Mouse (Mus musculus) hindbrain, embryonic 15.5 days (tissue): ENCODE data around the gene Abhd17b. TPM values are rescaled to one million over a fixed set of nuclear protein-coding genes. Genes with fewer than 3 reads are reported as not detected.

ENCODE experiments used
- ATAC-seq: fragments of 200-750 bp; cut with Nextera tagmentation; 2 replicates; pipeline ENCODE4 v1.8.0; 2017; ENCODE audit warnings: low read depth, moderate number of reproducible peaks, moderate TSS enrichment; ENCODE audit not compliant: low FRiP score
- H3K27ac ChIP-seq: fragments of 300-500 bp; sonication (generic); replicated peaks from 2 replicates; pipeline ENCODE4 v1.5.1; 2015; ENCODE audit warnings: mild to moderate bottlenecking, inconsistent platforms
- H3K27me3 ChIP-seq: fragments of 300-500 bp; sonication (generic); 2 replicates; pipeline ENCODE4 v1.6.1; 2015; ENCODE audit warnings: control low read depth, inconsistent platforms
- H3K36me3 ChIP-seq: fragments of 300-500 bp; sonication (generic); 2 replicates; pipeline ENCODE4 v1.6.1; 2015; ENCODE audit warnings: control low read depth, inconsistent platforms
- H3K4me1 ChIP-seq: fragments of 300-500 bp; sonication (generic); replicated peaks from 2 replicates; pipeline ENCODE4 v1.6.1; 2015; ENCODE audit warnings: control low read depth, inconsistent platforms
- H3K4me2 ChIP-seq: fragments of 300-500 bp; sonication (generic); 2 replicates; pipeline ENCODE4 v1.6.1; 2015; ENCODE audit warnings: moderate library complexity, mild to moderate bottlenecking, inconsistent platforms
- H3K4me3 ChIP-seq: fragments of 300-500 bp; sonication (generic); 2 replicates; pipeline ENCODE4 v1.5.1; 2015; ENCODE audit warnings: mild to moderate bottlenecking, inconsistent platforms
- H3K9ac ChIP-seq: fragments of 300-500 bp; sonication (generic); 2 replicates; pipeline ENCODE4 v1.6.1; 2015; ENCODE audit warnings: inconsistent platforms
- H3K9me3 ChIP-seq: fragments of 300-500 bp; sonication (generic); 2 replicates; pipeline ENCODE4 v1.6.1; 2016; ENCODE audit warnings: control low read depth, inconsistent platforms
- WGBS: fragments of 180-500 bp; shearing (Covaris S2); methylation state at CpG from one replicate; pipeline ENCODE4 v1.1.7; 2015; 5-methylcytosine and 5-hydroxymethylcytosine counted together
- polyA plus RNA-seq: library from polyadenylated mRNA; unstranded; fragments of >200 nt; fragmentation: Nextera tagmentation; extraction: Ambion mirVana; gene quantifications from 2 replicates; pipeline ENCODE4 v1.2.1, GENCODE M21; 2015

Gene Abhd17b
- polyA plus RNA-seq, 1 experiment from 2014 or later, result 38.8 TPM

GRCm38 (mm10) chr19:21629030-21629429 is 24.0 kb upstream of the Abhd17b start:
- no peak for ATAC-seq
- Histone ChIP-seq H3K4me1 (no peaks in the 10 kb centered on the region), H3K4me2 (no peak overlapping the region), H3K27ac (no peak overlapping the region), H3K4me3 (no peak overlapping the region), H3K27me3 (no peaks in the 10 kb centered on the region), H3K36me3 (no peaks in the 10 kb centered on the region), H3K9ac (no peak overlapping the region), H3K9me3 (no peaks in the 10 kb centered on the region)
- WGBS, result 90% methylated on average over 1 of the region's 1 CpGs

- no peak overlapping the region for H3K4me3 ChIP-seq
- no peak; the same call in 1 of the 2 replicates for ATAC-seq
- no peak overlapping the region for H3K4me2 ChIP-seq
- H3K9me3 ChIP-seq, result no peaks in the 10 kb centered on the region
- H3K27me3 ChIP-seq, result no peaks in the 10 kb centered on the region
- H3K4me1 ChIP-seq, result no peaks in the 10 kb centered on the region
- H3K27ac ChIP-seq, result no peak overlapping the region
- 50% methylated on average over 1 of the region's 1 CpGs for WGBS
- H3K36me3 ChIP-seq, result no peaks in the 10 kb centered on the region
- no peak overlapping the region for H3K9ac ChIP-seq
These were observed 23.5 kb upstream of the Abhd17b start for GRCm38 (mm10) chr19:21629501-21629900.

- no peak for ATAC-seq
- Histone ChIP-seq H3K27ac (0 out of 2 replicates have a peak overlapping the region, but pooled peaks have one; percentile 20), H3K4me1 (no peaks in the 10 kb centered on the region), H3K27me3 (no peaks in the 10 kb centered on the region), H3K9me3 (no peaks in the 10 kb centered on the region), H3K4me3 (no peak overlapping the region), H3K4me2 (no peak overlapping the region), H3K9ac (no peak overlapping the region), H3K36me3 (no peaks in the 10 kb centered on the region)
- WGBS, result 70% methylated on average over 14 of the region's 14 CpGs
These were observed 22.2 kb upstream of the Abhd17b start for GRCm38 (mm10) chr19:21630656-21631331.

- 90% methylated on average over 2 of the region's 2 CpGs for WGBS
- H3K27me3 ChIP-seq, result no peaks in the 10 kb centered on the region
- H3K4me3 ChIP-seq, result no peak overlapping the region
- no peak overlapping the region for H3K27ac ChIP-seq
- H3K36me3 ChIP-seq, result no peaks in the 10 kb centered on the region
- H3K9me3 ChIP-seq, result no peaks in the 10 kb centered on the region
- ATAC-seq, result no peak
- no peaks in the 10 kb centered on the region for H3K4me1 ChIP-seq
- H3K4me2 ChIP-seq, result no peak overlapping the region
- no peak overlapping the region for H3K9ac ChIP-seq
These were observed 17.6 kb upstream of the Abhd17b start for GRCm38 (mm10) chr19:21635406-21635805.

- Histone ChIP-seq H3K9me3 (no peaks in the 10 kb centered on the region), H3K36me3 (no peaks in the 10 kb centered on the region), H3K4me2 (no peak overlapping the region), H3K4me1 (no peaks in the 10 kb centered on the region), H3K4me3 (no peak overlapping the region), H3K9ac (no peak overlapping the region), H3K27me3 (no peaks in the 10 kb centered on the region), H3K27ac (no peak overlapping the region)
- ATAC-seq, result no peak
- WGBS, result 93% methylated on average over 3 of the region's 3 CpGs
These were observed 16.1 kb upstream of the Abhd17b start for GRCm38 (mm10) chr19:21636907-21637306.

- H3K4me3 ChIP-seq, result no peak overlapping the region
- 94% methylated on average over 7 of the region's 7 CpGs for WGBS
- no peak overlapping the region for H3K9ac ChIP-seq
- H3K27ac ChIP-seq, result no peak overlapping the region
- H3K4me1 ChIP-seq, result no peaks in the 10 kb centered on the region
- ATAC-seq, result no peak
- no peaks in the 10 kb centered on the region for H3K36me3 ChIP-seq
- H3K9me3 ChIP-seq, result no peaks in the 10 kb centered on the region
- no peak overlapping the region for H3K4me2 ChIP-seq
- no peaks in the 10 kb centered on the region for H3K27me3 ChIP-seq
These were observed 15.3 kb upstream of the Abhd17b start for GRCm38 (mm10) chr19:21637672-21638071.

- Histone ChIP-seq H3K9ac (no peak overlapping the region), H3K27ac (no peak overlapping the region), H3K9me3 (no peaks in the 10 kb centered on the region), H3K27me3 (no peaks in the 10 kb centered on the region), H3K4me1 (no peaks in the 10 kb centered on the region), H3K4me2 (no peak overlapping the region), H3K36me3 (no peaks in the 10 kb centered on the region), H3K4me3 (no peak overlapping the region)
- no peak for ATAC-seq
- 91% methylated on average over 1 of the region's 1 CpGs for WGBS
These were observed 9.1 kb upstream of the Abhd17b start for GRCm38 (mm10) chr19:21643935-21644334.

- 86% methylated on average over 4 of the region's 4 CpGs for WGBS
- H3K36me3 ChIP-seq, result no peaks in the 10 kb centered on the region
- no peak overlapping the region for H3K27ac ChIP-seq
- no peak for ATAC-seq
- H3K9ac ChIP-seq, result no peak overlapping the region
- H3K4me2 ChIP-seq, result no peak overlapping the region
- no peak overlapping the region for H3K4me3 ChIP-seq
- H3K9me3 ChIP-seq, result no peaks in the 10 kb centered on the region
- H3K4me1 ChIP-seq, result no peaks in the 10 kb centered on the region
- H3K27me3 ChIP-seq, result no peaks in the 10 kb centered on the region
These were observed 7.7 kb upstream of the Abhd17b start for GRCm38 (mm10) chr19:21645301-21645700.

- Histone ChIP-seq H3K36me3 (no peaks in the 10 kb centered on the region), H3K4me1 (peaks cover 4% of the 10 kb centered on the region), H3K27me3 (no peaks in the 10 kb centered on the region), H3K9me3 (no peaks in the 10 kb centered on the region), H3K4me3 (no peak overlapping the region), H3K9ac (no peak overlapping the region), H3K27ac (no peak overlapping the region), H3K4me2 (no peak overlapping the region)
- ATAC-seq, result no peak
- WGBS, result 92% methylated on average over 6 of the region's 6 CpGs
These were observed 6.8 kb upstream of the Abhd17b start for GRCm38 (mm10) chr19:21646142-21646541.

GRCm38 (mm10) chr19:21651664-21652063 is 1.3 kb upstream of the Abhd17b start:
- Histone ChIP-seq H3K4me1 (peaks cover 35% of the 10 kb centered on the region), H3K4me3 (peak overlapping the region; percentile 72), H3K27ac (peak overlapping the region; percentile 96; the same call in 1 of the 2 replicates), H3K4me2 (peak overlapping the region; percentile 74), H3K36me3 (no peaks in the 10 kb centered on the region), H3K27me3 (no peaks in the 10 kb centered on the region), H3K9ac (peak overlapping the region; percentile 95), H3K9me3 (no peaks in the 10 kb centered on the region)
- 55% methylated on average over 6 of the region's 6 CpGs for WGBS
- no peak for ATAC-seq

- peaks cover 36% of the 10 kb centered on the region for H3K4me1 ChIP-seq
- peak within 1 kb of the TSS; percentile 96 for H3K27ac ChIP-seq
- H3K9me3 ChIP-seq, result no peaks in the 10 kb centered on the region
- WGBS, result 5% methylated on average over 52 of the region's 52 CpGs
- peak within 1 kb of the TSS; percentile 95 for H3K9ac ChIP-seq
- peak; percentile 99 for ATAC-seq
- H3K4me2 ChIP-seq, result peak within 1 kb of the TSS; percentile 74
- H3K36me3 ChIP-seq, result no peaks in the 10 kb centered on the region
- peak within 1 kb of the TSS; percentile 72 for H3K4me3 ChIP-seq
- H3K27me3 ChIP-seq, result no peaks in the 10 kb centered on the region
These were observed 457 bp upstream of the Abhd17b start, which contains the start of gene 1110059E24Rik for GRCm38 (mm10) chr19:21652285-21653171. Gene 1110059E24Rik, minus strand, starts transcription at chr19:21652976.

- peak overlapping the region; percentile 72 for H3K4me3 ChIP-seq
- 57% methylated on average over 7 of the region's 7 CpGs for whole genome bisulfite sequencing
- H3K9ac ChIP-seq, result peak overlapping the region; percentile 95
- H3K4me1 ChIP-seq, result peaks cover 36% of the 10 kb centered on the region
- no peak for ATAC-seq
- no peaks in the 10 kb centered on the region for H3K27me3 ChIP-seq
- H3K9me3 ChIP-seq, result no peaks in the 10 kb centered on the region
- peak overlapping the region; percentile 74 for H3K4me2 ChIP-seq
- no peaks in the 10 kb centered on the region for H3K36me3 ChIP-seq
- H3K27ac ChIP-seq, result no peak overlapping the region
These were observed 1.8 kb downstream of the Abhd17b start for GRCm38 (mm10) chr19:21654788-21655187.
